Mouse (Mus musculus) gastrocnemius, postnatal 25 days (tissue): ENCODE data around the gene Tmem136. TPM values are rescaled to one million over a fixed set of nuclear protein-coding genes. Genes with fewer than 3 reads are reported as not detected.
"Not testable (repeated sequence)": the region's sequence is repeated elsewhere in the genome, so short reads cannot be mapped to it uniquely, and the experiment has no call there.

ENCODE experiments used
- DNase-seq: peaks from one replicate; pipeline ENCODE4 v3.0.0; 2022
- long read RNA-seq, 2 experiments: library from polyadenylated mRNA; stranded (forward); transcript quantifications; one replicate each; pipeline ENCODE4 v2.0.0; 2021
- total RNA-seq, 2 experiments: library from RNA; stranded (reverse); gene quantifications; 1 replicate in 1 of 2; 2 replicates in 1 of 2; pipeline ENCODE4 v1.2.3; 2021

Gene Tmem136
- 1 to 10 TPM; 1.0 to 1.4 TPM for total RNA-seq
- long read RNA-seq, experiment 1, partial matches to known transcripts: 0 of 1 reads
- long read RNA-seq, experiment 1, other reads (novel, unspliced or antisense): 0 of 1 reads
- long read RNA-seq, experiment 2: 0 reads

GRCm38 (mm10) chr9:43116134-43116996 lies at the start of gene Tmem136:
TSS of gene Tmem136 (minus strand) at chr9:43116570.
- peak; percentile 46 for DNase-seq

- DNase-seq: no peak
These were observed 39.6 kb upstream of the Tmem136 start for GRCm38 (mm10) chr9:43155960-43156359.

GRCm38 (mm10) chr9:43151779-43152178 lies 35.4 kb upstream of the Tmem136 start:
- no peak for DNase-seq

- no peak for DNase-seq
These were observed 34.6 kb upstream of the Tmem136 start for GRCm38 (mm10) chr9:43150957-43151356.

DNA sequence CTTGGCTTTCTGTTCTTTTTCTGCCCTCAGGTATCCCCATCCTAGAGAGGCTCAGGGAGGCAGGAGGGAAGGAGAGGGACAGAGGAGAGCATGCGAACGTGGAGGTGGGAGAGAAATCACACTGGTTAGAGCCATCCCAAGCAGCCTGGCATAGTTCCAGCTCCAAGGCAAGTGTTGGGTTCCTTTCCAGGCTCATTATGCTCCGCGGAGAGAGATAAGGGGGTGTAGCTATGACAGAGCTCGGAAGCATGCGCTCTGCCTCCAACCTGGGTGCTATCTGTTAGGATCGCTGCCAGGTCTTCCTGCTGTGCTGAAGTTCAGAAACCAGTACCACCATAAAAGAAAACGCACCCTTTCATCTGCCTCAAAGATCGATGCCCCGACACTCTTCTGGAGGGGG lies 33.7 kb upstream of the Tmem136 start:
- DNase-seq: no peak

GRCm38 (mm10) chr9:43149498-43149897 lies 33.1 kb upstream of the Tmem136 start:
- no peak for DNase-seq

DNA sequence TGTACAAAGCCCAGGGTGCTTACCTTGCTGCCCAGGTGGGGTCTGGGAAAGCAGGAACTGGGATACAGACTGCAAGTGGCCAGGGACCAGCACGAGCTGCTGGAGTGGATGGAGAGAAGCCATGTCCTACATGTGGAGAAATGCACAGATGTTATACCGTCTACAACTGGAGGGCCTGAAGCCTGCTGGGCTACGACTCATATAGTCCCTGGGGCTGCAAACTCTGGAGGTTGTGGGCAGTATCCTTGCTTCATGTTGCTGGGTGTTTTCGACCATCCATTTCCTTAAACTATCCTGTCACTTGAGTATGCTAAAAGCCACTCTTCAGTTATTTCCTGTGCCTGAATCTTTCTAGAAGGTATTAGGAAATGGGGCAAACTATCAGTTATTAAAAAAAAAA lies 28.8 kb upstream of the Tmem136 start:
- no peak for DNase-seq

- DNase-seq: no peak
These were observed 27.9 kb upstream of the Tmem136 start for GRCm38 (mm10) chr9:43144206-43144810.

GRCm38 (mm10) chr9:43141839-43142238 lies 25.5 kb upstream of the Tmem136 start:
- DNase-seq: peak; percentile 26

DNA sequence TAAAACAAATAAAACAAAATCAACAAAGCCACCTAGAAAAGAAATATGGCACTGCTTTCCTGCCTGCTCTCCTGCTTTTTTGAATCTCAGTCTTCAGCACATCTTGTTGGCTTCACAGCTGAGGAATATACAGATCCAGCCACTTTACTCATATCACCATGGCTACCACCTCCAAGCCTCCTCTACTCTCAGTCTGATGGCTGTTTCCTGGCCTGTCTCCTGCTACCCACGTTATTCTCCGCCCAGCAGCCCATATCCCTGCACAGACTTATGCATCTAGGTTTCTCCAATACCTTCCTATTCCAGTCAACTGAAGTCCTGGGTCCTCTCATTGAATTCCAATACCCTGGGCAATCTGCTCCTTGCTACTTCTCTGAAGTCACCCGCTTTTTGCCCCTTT lies 17.2 kb upstream of the Tmem136 start:
- DNase-seq: no peak

DNA sequence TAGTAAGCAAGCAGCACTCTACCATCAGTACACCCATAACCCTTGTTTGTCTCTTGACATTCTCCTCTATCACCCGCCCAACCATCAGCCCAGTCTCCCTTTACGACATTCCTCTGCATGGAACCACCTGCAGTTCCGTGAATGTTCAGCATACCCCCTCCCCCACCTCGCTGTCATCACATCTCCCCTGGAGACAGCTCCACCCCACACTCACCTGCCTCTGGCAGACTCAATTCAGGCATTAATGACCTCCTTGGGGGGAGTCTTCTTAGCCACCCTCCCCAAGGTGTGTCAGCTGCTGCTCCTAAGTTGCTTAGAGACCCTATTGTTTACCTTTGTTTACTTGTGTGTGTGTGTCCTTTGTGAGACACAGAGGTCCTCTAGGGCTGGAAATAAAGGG lies 16.0 kb upstream of the Tmem136 start:
- DNase-seq: no peak

GRCm38 (mm10) chr9:43131940-43132339 lies 15.6 kb upstream of the Tmem136 start:
- no peak for DNase-seq

DNA sequence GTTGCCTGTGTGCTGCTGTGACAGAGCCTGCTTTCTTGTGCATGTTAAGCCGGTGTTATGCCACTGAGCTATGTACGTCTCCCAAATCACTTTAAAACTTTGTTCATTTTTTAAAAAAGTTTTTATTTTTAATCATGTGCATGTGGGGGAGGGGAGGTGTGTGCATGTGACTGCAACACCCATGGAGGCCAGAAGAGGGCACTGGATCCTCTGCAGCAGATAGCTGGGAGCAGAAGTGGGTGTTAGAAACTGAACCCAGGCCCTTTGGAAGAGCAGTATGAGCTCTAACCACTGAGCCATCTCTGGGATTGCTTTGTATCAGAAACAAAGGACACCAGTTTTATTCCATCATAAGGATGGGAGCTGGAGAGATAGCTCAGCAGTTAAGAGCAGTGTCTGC lies 14.3 kb upstream of the Tmem136 start:
- no peak for DNase-seq

GRCm38 (mm10) chr9:43127101-43127787 lies 10.9 kb upstream of the Tmem136 start:
- DNase-seq: peak; percentile 69

DNA sequence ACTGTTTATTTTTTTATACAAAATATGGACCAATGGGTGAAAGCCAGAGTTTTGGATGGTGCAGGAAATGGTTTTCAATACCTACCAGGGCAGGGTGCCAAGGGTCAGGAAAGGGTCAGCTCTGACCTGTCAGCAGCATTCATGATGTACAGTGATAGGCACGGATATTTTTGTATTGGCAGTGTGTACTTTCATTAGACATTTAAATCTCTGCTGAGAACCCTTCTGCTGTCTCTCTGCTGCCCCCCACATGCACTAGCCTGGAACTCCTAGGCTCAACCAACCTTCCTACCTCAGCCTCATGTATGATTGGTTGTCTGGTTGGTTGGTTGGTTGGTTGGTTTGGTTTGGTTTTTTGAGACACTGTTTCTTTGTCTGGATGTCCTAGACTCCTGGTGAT lies 6.0 kb upstream of the Tmem136 start:
- DNase-seq: no peak

- DNase-seq: not testable (repeated sequence)
These were observed 5.6 kb upstream of the Tmem136 start for GRCm38 (mm10) chr9:43121948-43122347.

GRCm38 (mm10) chr9:43116997-43117336 lies 597 bp upstream of the Tmem136 start:
- DNase-seq: no peak

DNA sequence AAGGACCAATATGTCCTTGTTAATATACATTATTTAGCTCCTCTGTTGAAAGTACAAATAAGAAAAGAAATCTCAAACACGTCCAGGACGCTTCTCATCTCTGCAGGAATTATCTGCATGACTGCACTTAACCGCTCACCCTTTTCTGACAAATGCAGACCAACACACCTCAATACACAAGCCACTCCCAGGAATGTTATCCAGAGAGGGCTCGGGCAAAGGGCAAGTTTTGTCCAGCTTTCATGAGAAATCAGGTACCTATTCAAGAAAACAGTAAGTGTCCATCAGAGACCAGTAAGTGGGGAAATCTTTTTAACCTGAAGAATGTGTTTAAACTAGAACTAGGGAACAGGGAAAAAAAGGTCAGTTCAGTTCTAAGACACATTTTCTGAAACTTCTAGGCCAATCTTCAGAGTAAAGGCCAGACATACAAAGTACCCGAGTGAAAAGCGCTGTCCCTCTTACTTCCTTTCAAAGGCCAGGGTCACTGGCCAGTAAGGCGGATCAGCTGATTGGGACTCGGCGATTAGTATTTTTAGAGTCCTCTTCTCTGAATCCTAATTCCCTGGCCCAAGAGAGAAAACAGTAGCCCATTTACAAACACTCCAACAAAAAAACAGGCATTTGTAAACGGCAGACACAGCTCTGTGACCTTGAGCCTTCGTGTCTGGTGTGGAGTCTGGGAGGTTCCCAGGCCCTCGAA lies 788 bp downstream of the Tmem136 start:
- no peak for DNase-seq

- no peak for DNase-seq
These were observed 1.5 kb downstream of the Tmem136 start for GRCm38 (mm10) chr9:43114833-43115232.

GRCm38 (mm10) chr9:43110286-43110980 lies 5.9 kb downstream of the Tmem136 start:
- DNase-seq: no peak

DNA sequence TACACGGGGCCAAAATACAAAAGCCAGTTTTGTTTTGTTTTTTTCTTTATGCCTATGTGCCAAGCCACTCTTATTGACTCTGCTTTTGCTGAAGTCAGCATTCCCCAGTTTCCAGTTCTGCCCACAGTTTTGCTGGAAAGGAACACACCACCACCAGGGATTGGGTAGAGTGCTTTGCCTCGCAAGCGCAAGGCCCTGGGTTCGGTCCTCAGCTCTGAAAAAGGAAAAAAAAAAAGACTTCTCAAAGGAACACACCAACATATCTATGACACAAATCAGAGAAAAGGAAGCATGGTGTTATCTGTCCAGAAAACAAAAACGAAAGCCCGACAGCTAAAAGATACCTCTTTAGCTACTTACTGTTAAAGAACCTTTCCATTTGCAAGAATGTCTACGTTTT lies 7.2 kb downstream of the Tmem136 start:
- DNase-seq: no peak

DNA sequence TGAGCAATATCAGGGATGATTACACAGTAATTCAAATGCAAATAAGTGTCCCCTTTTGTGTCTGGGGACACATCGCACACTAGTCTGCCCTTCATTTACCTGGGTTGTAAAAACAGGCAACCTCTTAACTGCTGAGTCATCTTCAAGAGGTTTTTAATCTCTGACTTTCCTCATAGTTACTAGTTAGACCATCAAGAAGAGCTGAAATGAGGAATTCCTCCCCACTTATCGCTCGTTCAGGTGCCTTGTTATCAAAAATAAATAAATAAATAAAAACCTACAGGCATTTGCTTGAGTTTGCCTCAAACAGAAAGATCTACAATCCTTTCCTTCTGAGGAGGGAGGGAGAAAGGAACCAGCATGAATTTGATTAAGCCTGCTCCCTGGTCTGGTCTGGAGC lies 7.6 kb downstream of the Tmem136 start:
- DNase-seq: no peak
